Mouse (Mus musculus) kidney, embryonic 16.5 days (tissue): ENCODE measurements around the gene Tvp23b. TPM values are rescaled to one million over a fixed set of nuclear protein-coding genes. Genes with fewer than 3 reads are reported as not detected.

Source experiments
- ATAC-seq: fragments of 200-750 bp; cut with Nextera tagmentation; 2 replicates; pipeline ENCODE4 v1.8.0; 2017; ENCODE audit warnings: moderate TSS enrichment; ENCODE audit not compliant: low FRiP score, low TSS enrichment
- H3K27ac ChIP-seq: fragments of 300-500 bp; sonication (generic); 2 replicates; pipeline ENCODE4 v1.5.1; 2014; ENCODE audit warnings: low read length
- H3K27me3 ChIP-seq: fragments of 300-500 bp; sonication (generic); 2 replicates; pipeline ENCODE4 v1.6.1; 2014; ENCODE audit warnings: low read length, control low read depth, mixed read lengths; ENCODE audit not compliant: insufficient read depth
- H3K36me3 ChIP-seq: fragments of 300-500 bp; sonication (generic); 2 replicates; pipeline ENCODE4 v1.6.1; 2014; ENCODE audit warnings: low read length, control low read depth, mixed read lengths; ENCODE audit not compliant: insufficient read depth
- H3K4me1 ChIP-seq: fragments of 300-500 bp; sonication (generic); 2 replicates; pipeline ENCODE4 v1.6.1; 2014; ENCODE audit warnings: low read length, control low read depth, mixed read lengths; ENCODE audit not compliant: insufficient read depth
- H3K4me2 ChIP-seq: fragments of 300-500 bp; sonication (generic); replicated peaks from 2 replicates; pipeline ENCODE4 v1.6.1; 2014; ENCODE audit warnings: low read depth, low read length
- H3K4me3 ChIP-seq: fragments of 300-500 bp; sonication (generic); 2 replicates; pipeline ENCODE4 v1.5.1; 2014; ENCODE audit warnings: mild to moderate bottlenecking, low read length
- H3K9ac ChIP-seq: fragments of 300-500 bp; sonication (generic); replicated peaks from 2 replicates; pipeline ENCODE4 v1.6.1; 2014; ENCODE audit warnings: low read length
- H3K9me3 ChIP-seq: fragments of 300-500 bp; sonication (generic); 2 replicates; pipeline ENCODE4 v1.6.1; 2016; ENCODE audit warnings: low read length, control low read depth
- WGBS: fragments of 180-500 bp; shearing (Covaris S2); extraction: QIAGEN DNeasy Blood & Tissue Kit; methylation state at CpG from one replicate; pipeline ENCODE4 v1.1.7; 2014; 5-methylcytosine and 5-hydroxymethylcytosine counted together
- polyA plus RNA-seq: library from polyadenylated mRNA; unstranded; fragments of >200 nt; fragmentation: Nextera tagmentation; extraction: Ambion mirVana; gene quantifications from 2 replicates; pipeline ENCODE4 v1.2.1, GENCODE M21; 2015

Tvp23b gene
- polyA plus RNA-seq, 1 experiment from 2014 or later: 83.6 TPM

- Histone ChIP-seq H3K9me3 (no peaks in the 10 kb centered on the region), H3K9ac (no peak overlapping the region), H3K4me2 (no peak overlapping the region), H3K4me1 (no peaks in the 10 kb centered on the region), H3K36me3 (peaks cover 27% of the 10 kb centered on the region; the same call in 1 of the 2 replicates), H3K27me3 (no peaks in the 10 kb centered on the region), H3K4me3 (no peak overlapping the region), H3K27ac (no peak overlapping the region)
- WGBS: 89% methylated on average over 8 of the region's 8 CpGs
- ATAC-seq: no peak
These were observed 4.2 kb downstream of the Tvp23b start for GRCm38 (mm10) chr11:62883407-62883806.

DNA sequence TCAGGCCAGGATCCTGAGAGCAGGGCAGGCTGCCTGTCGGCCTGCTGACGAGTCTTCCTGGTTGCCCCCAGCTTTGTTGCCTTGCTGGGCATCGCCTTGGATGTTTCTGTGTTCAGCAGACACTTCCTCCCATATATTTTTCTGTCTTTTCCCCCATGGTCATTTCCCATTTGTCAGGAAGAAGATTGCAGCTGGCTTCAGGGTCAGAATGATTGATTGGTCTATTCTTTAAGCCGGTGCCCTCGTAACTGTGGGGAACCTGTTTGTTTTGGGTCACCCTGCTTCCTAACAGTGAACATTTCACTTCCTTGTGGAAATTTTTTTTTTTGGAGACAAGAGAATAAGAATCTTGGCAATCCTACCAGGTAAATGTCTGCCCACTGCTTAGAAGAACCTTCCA, 6.1 kb downstream of the Tvp23b start:
- H3K4me2 ChIP-seq: no peak overlapping the region
- no peaks in the 10 kb centered on the region for H3K4me1 ChIP-seq
- peaks cover 37% of the 10 kb centered on the region for H3K36me3 ChIP-seq
- ATAC-seq: no peak
- H3K27ac ChIP-seq: 0 out of 2 replicates have a peak overlapping the region, but pooled peaks have one; percentile 36
- no peak overlapping the region for H3K4me3 ChIP-seq
- no peak overlapping the region for H3K9ac ChIP-seq
- H3K27me3 ChIP-seq: no peaks in the 10 kb centered on the region
- WGBS: 64% methylated on average over 5 of the region's 5 CpGs
- no peaks in the 10 kb centered on the region for H3K9me3 ChIP-seq

DNA sequence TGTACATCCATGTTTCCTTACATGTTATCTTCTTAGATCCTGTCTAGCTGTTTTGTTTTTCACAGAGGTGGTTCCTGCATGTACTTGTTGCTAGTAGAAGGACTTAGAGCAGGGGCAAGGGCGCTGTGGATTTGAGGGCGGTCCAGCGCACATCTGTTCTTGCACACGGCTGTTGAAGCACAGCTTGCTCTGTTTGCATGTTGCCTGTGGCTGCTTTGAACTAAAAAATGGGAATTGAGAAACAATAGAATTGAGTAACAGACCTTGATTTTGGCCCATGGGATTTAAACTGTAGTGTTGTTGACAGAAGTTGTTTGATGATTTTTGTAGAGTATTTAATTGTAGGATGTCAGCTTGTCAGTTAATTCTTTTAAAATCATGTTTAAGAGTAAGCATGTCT, 11.5 kb downstream of the Tvp23b start:
- H3K9ac ChIP-seq: no peak overlapping the region
- no peak for ATAC-seq
- H3K4me3 ChIP-seq: no peak overlapping the region
- no peaks in the 10 kb centered on the region for H3K9me3 ChIP-seq
- no peaks in the 10 kb centered on the region for H3K4me1 ChIP-seq
- H3K27me3 ChIP-seq: no peaks in the 10 kb centered on the region
- WGBS: 91% methylated on average over 4 of the region's 4 CpGs
- no peak overlapping the region for H3K27ac ChIP-seq
- peaks cover 37% of the 10 kb centered on the region for H3K36me3 ChIP-seq
- H3K4me2 ChIP-seq: no peak overlapping the region

DNA sequence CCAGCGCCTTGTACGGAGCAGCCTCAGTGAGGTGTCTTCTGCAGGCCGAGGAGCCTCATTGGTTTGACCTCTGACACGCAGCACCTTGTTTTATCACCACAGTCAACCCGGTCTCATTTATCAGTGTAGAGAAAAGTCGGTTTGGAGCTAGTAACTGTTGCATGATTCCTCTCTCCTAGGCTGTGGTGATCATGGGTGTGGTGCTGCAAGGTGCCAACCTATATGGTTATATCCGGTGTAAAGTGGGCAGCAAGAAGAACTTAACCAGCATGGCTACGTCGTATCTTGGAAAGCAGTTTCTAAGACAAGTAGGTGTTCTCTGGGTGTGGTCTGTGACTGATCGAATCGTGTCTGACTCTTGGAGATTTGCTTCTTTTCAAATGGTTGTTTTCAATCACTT, 12.5 kb downstream of the Tvp23b start:
- no peak for ATAC-seq
- Histone ChIP-seq H3K9ac (no peak overlapping the region), H3K4me1 (no peaks in the 10 kb centered on the region), H3K9me3 (no peaks in the 10 kb centered on the region), H3K27me3 (no peaks in the 10 kb centered on the region), H3K36me3 (peaks cover 28% of the 10 kb centered on the region), H3K4me2 (no peak overlapping the region), H3K27ac (no peak overlapping the region), H3K4me3 (no peak overlapping the region)
- WGBS: 89% methylated on average over 11 of the region's 11 CpGs

DNA sequence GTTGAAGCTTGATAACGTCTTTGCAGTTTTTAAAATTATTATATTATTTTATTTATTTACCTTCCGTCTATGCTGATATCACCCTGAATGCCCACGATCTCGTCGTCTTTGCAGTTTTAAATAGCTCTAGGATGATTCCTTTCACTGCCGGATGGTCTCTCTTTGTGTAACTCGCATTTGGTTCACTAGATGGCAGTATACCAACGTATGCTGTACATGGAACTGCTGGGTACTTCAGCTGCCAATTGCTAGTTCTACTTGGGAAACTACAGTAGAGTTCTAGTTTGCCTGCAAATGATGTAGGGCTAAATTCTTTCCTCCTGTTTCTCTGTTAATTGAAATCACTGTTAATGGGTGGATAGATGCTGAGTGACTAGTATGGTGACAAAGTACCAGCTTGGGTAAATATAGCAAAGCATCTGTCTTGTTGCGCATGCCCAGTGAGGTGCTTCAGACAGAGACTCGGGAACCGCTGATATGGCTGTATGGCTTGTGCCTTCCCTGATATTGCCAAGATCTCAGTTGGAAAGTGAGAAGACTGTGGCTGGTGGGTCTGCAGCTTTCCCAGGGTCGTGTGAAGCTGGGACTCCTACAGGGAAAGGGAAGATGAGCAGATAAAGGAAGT, 22.6 kb downstream of the Tvp23b start:
- H3K9ac ChIP-seq: no peak overlapping the region
- no peaks in the 10 kb centered on the region for H3K9me3 ChIP-seq
- H3K4me3 ChIP-seq: no peak overlapping the region
- ATAC-seq: peak; percentile 67; the same call in 1 of the 2 replicates
- no peaks in the 10 kb centered on the region for H3K4me1 ChIP-seq
- H3K36me3 ChIP-seq: no peaks in the 10 kb centered on the region
- H3K4me2 ChIP-seq: no peak overlapping the region
- WGBS: 33% methylated on average over 12 of the region's 12 CpGs
- H3K27ac ChIP-seq: no peak overlapping the region
- no peaks in the 10 kb centered on the region for H3K27me3 ChIP-seq

- no peak for ATAC-seq
- no peak overlapping the region for H3K27ac ChIP-seq
- H3K9ac ChIP-seq: no peak overlapping the region
- no peak overlapping the region for H3K4me3 ChIP-seq
- no peaks in the 10 kb centered on the region for H3K9me3 ChIP-seq
- H3K4me2 ChIP-seq: no peak overlapping the region
- no peaks in the 10 kb centered on the region for H3K36me3 ChIP-seq
- H3K27me3 ChIP-seq: no peaks in the 10 kb centered on the region
- H3K4me1 ChIP-seq: no peaks in the 10 kb centered on the region
- WGBS: 76% methylated on average over 6 of the region's 6 CpGs
These were observed 24.7 kb downstream of the Tvp23b start for GRCm38 (mm10) chr11:62903871-62904495.

DNA sequence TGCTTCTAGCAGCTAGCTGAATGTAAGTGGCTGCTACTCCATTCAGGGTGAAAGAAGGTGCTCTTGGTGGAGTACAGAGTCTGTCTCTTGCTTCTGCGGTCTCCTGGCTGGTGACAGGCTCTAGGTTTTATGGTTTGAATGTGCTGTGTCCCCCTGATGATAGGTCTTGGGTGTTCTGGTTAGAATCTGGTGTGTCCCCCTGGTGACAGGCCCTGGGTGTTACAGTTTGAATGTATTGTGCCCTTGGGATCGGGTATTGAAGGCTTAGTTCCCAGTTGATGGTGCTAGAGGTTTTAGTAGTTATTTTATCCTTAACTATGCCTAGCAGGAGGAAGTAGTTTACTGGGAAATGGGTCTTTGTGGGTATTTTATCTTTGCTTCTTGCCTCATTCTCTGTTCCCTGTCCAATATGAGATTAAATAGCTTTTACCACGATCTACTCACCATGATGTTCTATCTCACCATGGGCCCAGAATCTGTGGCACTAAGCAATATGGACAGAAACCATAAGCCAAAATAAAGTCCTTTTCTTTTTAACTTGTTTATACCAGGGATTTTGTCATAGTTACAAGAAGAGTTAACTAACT, 30.6 kb downstream of the Tvp23b start:
- Histone ChIP-seq H3K27me3 (no peaks in the 10 kb centered on the region), H3K4me1 (peaks cover 8% of the 10 kb centered on the region), H3K9me3 (no peaks in the 10 kb centered on the region), H3K36me3 (no peaks in the 10 kb centered on the region), H3K9ac (no peak overlapping the region), H3K27ac (no peak overlapping the region), H3K4me2 (no peak overlapping the region), H3K4me3 (no peak overlapping the region)
- 75% methylated on average over 3 of the region's 3 CpGs for WGBS
- ATAC-seq: no peak

DNA sequence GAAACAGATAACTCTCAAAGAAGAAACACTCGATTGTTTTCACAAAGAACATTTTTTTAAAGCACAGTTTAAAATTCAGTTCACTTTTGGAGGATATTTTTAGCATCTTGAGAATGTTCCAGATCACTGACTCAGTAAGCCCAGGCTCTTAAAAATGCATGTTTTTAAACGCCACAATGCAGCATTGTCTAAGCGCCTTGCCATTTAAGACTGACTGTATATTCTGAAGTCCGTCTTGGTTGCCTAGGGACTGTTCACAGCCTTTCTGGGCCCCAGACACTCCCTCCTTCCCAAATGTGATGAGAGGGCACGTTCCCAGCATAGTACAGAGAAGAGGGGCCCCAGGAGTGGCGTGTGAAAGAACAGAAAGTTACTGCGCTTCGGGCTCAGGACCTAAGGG, 32.1 kb downstream of the Tvp23b start:
- Histone ChIP-seq H3K9me3 (no peaks in the 10 kb centered on the region), H3K4me3 (no peak overlapping the region), H3K27ac (no peak overlapping the region), H3K4me2 (no peak overlapping the region), H3K4me1 (peaks cover 8% of the 10 kb centered on the region), H3K36me3 (no peaks in the 10 kb centered on the region), H3K9ac (no peak overlapping the region), H3K27me3 (no peaks in the 10 kb centered on the region)
- ATAC-seq: no peak
- 49% methylated on average over 8 of the region's 8 CpGs for WGBS

GRCm38 (mm10) chr11:62913141-62913540, 33.9 kb downstream of the Tvp23b start:
- ATAC-seq: no peak
- Histone ChIP-seq H3K4me2 (no peak overlapping the region), H3K27me3 (no peaks in the 10 kb centered on the region), H3K4me3 (no peak overlapping the region), H3K36me3 (no peaks in the 10 kb centered on the region), H3K27ac (no peak overlapping the region), H3K9me3 (no peaks in the 10 kb centered on the region), H3K4me1 (peaks cover 8% of the 10 kb centered on the region), H3K9ac (no peak overlapping the region)
- WGBS: 94% methylated on average over 2 of the region's 2 CpGs

DNA sequence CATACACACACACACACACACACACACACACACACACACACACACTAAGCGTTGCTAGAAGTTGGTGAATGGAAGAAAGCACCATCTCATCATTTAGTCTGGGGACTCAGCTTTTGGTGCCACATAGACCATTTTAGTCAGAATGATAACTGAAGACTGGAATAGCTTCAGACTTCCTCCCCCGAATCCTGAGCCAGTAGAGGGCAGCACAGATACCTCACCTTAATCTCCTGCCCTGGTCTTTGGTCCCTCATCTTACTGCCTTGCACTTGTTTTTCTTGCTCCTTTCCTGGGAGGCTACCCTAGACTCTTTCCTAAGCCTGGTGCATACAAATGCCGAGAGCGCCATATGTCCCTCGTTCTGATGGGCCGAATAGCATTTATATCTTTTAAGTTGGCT, 35.3 kb downstream of the Tvp23b start:
- Histone ChIP-seq H3K36me3 (no peaks in the 10 kb centered on the region), H3K9ac (no peak overlapping the region), H3K4me1 (peaks cover 8% of the 10 kb centered on the region), H3K27ac (no peak overlapping the region), H3K4me2 (no peak overlapping the region), H3K27me3 (no peaks in the 10 kb centered on the region), H3K9me3 (no peaks in the 10 kb centered on the region), H3K4me3 (no peak overlapping the region)
- no peak for ATAC-seq
- 56% methylated on average over 6 of the region's 6 CpGs for WGBS
